Mouse (Mus musculus) telencephalon, adult 2 months (tissue): ENCODE data around the gene Metap2.

Experiments used
- DNase-seq: peaks from one replicate; pipeline ENCODE4 v3.0.0-alpha.2; 2011; ENCODE audit warnings: low read depth, low spot score

The Metap2 gene

GRCm38 (mm10) chr10:93897043-93897646 is at the start of gene Metap2:
TSS of gene Metap2 (minus strand) at chr10:93897093.
- DNase-seq = no peak

- no peak for DNase-seq
These were observed 49.1 kb upstream of the Metap2 start for GRCm38 (mm10) chr10:93945843-93946499.

- peak; percentile 31 for DNase-seq
These were observed 48.5 kb upstream of the Metap2 start for GRCm38 (mm10) chr10:93945364-93945763.

GRCm38 (mm10) chr10:93944241-93944640 is 47.3 kb upstream of the Metap2 start:
- DNase-seq = no peak

GRCm38 (mm10) chr10:93940279-93940678 is 43.4 kb upstream of the Metap2 start:
- no peak for DNase-seq

GRCm38 (mm10) chr10:93939676-93940075 is 42.8 kb upstream of the Metap2 start:
- DNase-seq = no peak

GRCm38 (mm10) chr10:93938844-93939271 is 42.0 kb upstream of the Metap2 start:
- DNase-seq = no peak

- no peak for DNase-seq
These were observed 37.1 kb upstream of the Metap2 start for GRCm38 (mm10) chr10:93933980-93934379.

GRCm38 (mm10) chr10:93932861-93933260 is 36.0 kb upstream of the Metap2 start:
- DNase-seq = no peak

GRCm38 (mm10) chr10:93932020-93932419 is 35.1 kb upstream of the Metap2 start:
- no peak for DNase-seq

- DNase-seq = no peak
These were observed 34.5 kb upstream of the Metap2 start for GRCm38 (mm10) chr10:93931431-93931830.

GRCm38 (mm10) chr10:93930236-93930824 is 33.4 kb upstream of the Metap2 start:
- no peak for DNase-seq

- DNase-seq = no peak
These were observed 27.8 kb upstream of the Metap2 start for GRCm38 (mm10) chr10:93924666-93925065.

GRCm38 (mm10) chr10:93921160-93921559 is 24.3 kb upstream of the Metap2 start:
- DNase-seq = no peak

- DNase-seq = no peak
These were observed 22.3 kb upstream of the Metap2 start for GRCm38 (mm10) chr10:93919227-93919626.

GRCm38 (mm10) chr10:93918701-93919100 is 21.8 kb upstream of the Metap2 start:
- DNase-seq = no peak

GRCm38 (mm10) chr10:93918087-93918486 is 21.2 kb upstream of the Metap2 start:
- DNase-seq = no peak

- DNase-seq = no peak
These were observed 19.9 kb upstream of the Metap2 start for GRCm38 (mm10) chr10:93916778-93917177.

- no peak for DNase-seq
These were observed 18.8 kb upstream of the Metap2 start for GRCm38 (mm10) chr10:93915531-93916275.

GRCm38 (mm10) chr10:93913525-93913924 is 16.6 kb upstream of the Metap2 start:
- DNase-seq = no peak

- no peak for DNase-seq
These were observed 16.0 kb upstream of the Metap2 start for GRCm38 (mm10) chr10:93912917-93913316.

- no peak for DNase-seq
These were observed 15.4 kb upstream of the Metap2 start for GRCm38 (mm10) chr10:93912136-93912855.
